26 mouse cellular contexts compared by ENCODE assay signal in genomic region chr16:30988225-30988624, GRCm38 (mm10).
DNase-seq lines count a peak whose midpoint lies in the region; ATAC-seq and TF ChIP-seq lines count a peak whose summit lies in the region.
"Had no signal": no experiment of that assay in that cellular context is flagged by ENCODE, and none has a peak within 500 bp of the region (broad histone marks: within the 10 kb centered on the region; RNA-seq: fewer than 3 reads in every experiment).

No protein-coding gene starts in this region.

- H3K9ac ChIP-seq in embryonic facial prominence, embryonic 14.5 days (ENCODE audit: low read depth, low read length): no peak overlapping the region
- no peak overlapping the region for H3K9ac ChIP-seq in kidney, embryonic 16.5 days (replicated peaks; ENCODE audit: low read length)
- H3K9ac ChIP-seq in liver, postnatal 0 days (replicated peaks): no peak overlapping the region
- no peak overlapping the region for H3K9ac ChIP-seq in CH12.LX (ENCODE audit: insufficient read depth, low read depth)
- H3K9ac ChIP-seq: embryonic facial prominence, embryonic 15.5 days; forebrain, embryonic 12.5 days; forebrain, postnatal 0 days; neural tube, embryonic 15.5 days had no signal

- no peak overlapping the region for H3K4me3 ChIP-seq in embryonic facial prominence, embryonic 14.5 days (ENCODE audit: low read depth, low read length)
- H3K4me3 ChIP-seq in embryonic facial prominence, embryonic 10.5 days: no peak overlapping the region
- no peak overlapping the region for H3K4me3 ChIP-seq in kidney, embryonic 16.5 days (ENCODE audit: low read length)
- H3K4me3 ChIP-seq in liver, postnatal 0 days (ENCODE audit: low read depth, low read length): no peak overlapping the region
- H3K4me3 ChIP-seq in CH12.LX (replicated peaks in 1 of 3; ENCODE audit: low read depth in 2 of 3, low read length in 2 of 3, poor library complexity in 1 of 3): no peak overlapping the region
- H3K4me3 ChIP-seq: embryonic facial prominence, embryonic 15.5 days; forebrain, embryonic 12.5 days; midbrain, embryonic 10.5 days; neural tube, embryonic 15.5 days had no signal

- no peaks in the 10 kb centered on the region for H3K79me2 ChIP-seq in CH12.LX (replicated peaks; ENCODE audit: control insufficient read depth, extremely low read depth, insufficient read depth, poor library complexity, severe bottlenecking)

- TF ChIP-seq POLR2A in CH12.LX (IDR thresholded peaks at IDR 0.05; ENCODE audit: low read depth, low read length): no peak

- 73% methylated on average over 6 of the region's 6 CpGs for WGBS in embryonic facial prominence, embryonic 14.5 days
- 87% methylated on average over 6 of the region's 6 CpGs for WGBS in embryonic facial prominence, embryonic 10.5 days
- WGBS in kidney, embryonic 16.5 days: 78% methylated on average over 6 of the region's 6 CpGs
- WGBS in liver, postnatal 0 days (ENCODE audit: insufficient replicate concordance): 67% methylated on average over 6 of the region's 6 CpGs

- no peak for TF ChIP-seq CTCF in liver, postnatal 0 days (IDR thresholded peaks at IDR 0.05; ENCODE audit: low read depth)
- no peak for TF ChIP-seq CTCF in CH12.LX (conservative IDR thresholded peaks at IDR 0.05 in 1 of 2, IDR thresholded peaks at IDR 0.05 in 1 of 2; ENCODE audit: low read depth in 2 of 2, low read length in 2 of 2)

- no peak overlapping the region for H3K4me2 ChIP-seq in embryonic facial prominence, embryonic 14.5 days (ENCODE audit: low read depth, low read length)
- H3K4me2 ChIP-seq in kidney, embryonic 16.5 days (replicated peaks; ENCODE audit: low read depth, low read length): no peak overlapping the region
- H3K4me2 ChIP-seq in liver, postnatal 0 days (ENCODE audit: low read depth, low read length): no peak overlapping the region
- H3K4me2 ChIP-seq in CH12.LX (ENCODE audit: insufficient read depth, low read depth, poor library complexity, severe bottlenecking): no peak overlapping the region
- H3K4me2 ChIP-seq: embryonic facial prominence, embryonic 15.5 days; forebrain, embryonic 12.5 days; liver, embryonic 11.5 days; neural tube, embryonic 15.5 days had no signal

- in situ Hi-C loops in CH12.LX (cut with MboI; ENCODE audit: low pct_ligation_motif_present, low pct_unique_long_range_greater_than_20kb, low sequenced_read_pairs): loop anchor here (5.0 kb wide), 1 partner anchor 79 kb away; no protein-coding TSS in a partner anchor

- H3K27me3 ChIP-seq in embryonic facial prominence, embryonic 14.5 days (replicated peaks; ENCODE audit: control insufficient read depth, insufficient read depth, low read length): no peaks in the 10 kb centered on the region
- H3K27me3 ChIP-seq in embryonic facial prominence, embryonic 10.5 days (replicated peaks; ENCODE audit: low read depth, poor library complexity, severe bottlenecking): no peaks in the 10 kb centered on the region
- H3K27me3 ChIP-seq in kidney, embryonic 16.5 days (ENCODE audit: insufficient read depth, low read length): no peaks in the 10 kb centered on the region
- no peaks in the 10 kb centered on the region for H3K27me3 ChIP-seq in liver, postnatal 0 days (ENCODE audit: insufficient read depth, low read length)
- H3K27me3 ChIP-seq in CH12.LX (replicated peaks): no peaks in the 10 kb centered on the region
- H3K27me3 ChIP-seq: embryonic facial prominence, embryonic 15.5 days; forebrain, embryonic 12.5 days; neural tube, embryonic 15.5 days had no signal

- dilution Hi-C loops in CH12.LX (cut with MboI; ENCODE audit: extremely low pct_ligation_motif_present, extremely low pct_unique_long_range_greater_than_20kb, low sequenced_read_pairs): no loop called here

- no peak overlapping the region for H3K27ac ChIP-seq in embryonic facial prominence, embryonic 14.5 days (replicated peaks; ENCODE audit: low read depth, low read length)
- H3K27ac ChIP-seq in embryonic facial prominence, embryonic 10.5 days (replicated peaks): no peak overlapping the region
- H3K27ac ChIP-seq in kidney, embryonic 16.5 days (ENCODE audit: low read length): no peak overlapping the region
- no peak overlapping the region for H3K27ac ChIP-seq in liver, postnatal 0 days (ENCODE audit: low read depth)
- no peak overlapping the region for H3K27ac ChIP-seq in CH12.LX (ENCODE audit: insufficient read depth, low read depth)
- H3K27ac ChIP-seq: embryonic facial prominence, embryonic 15.5 days; forebrain, embryonic 12.5 days; midbrain, embryonic 10.5 days; neural tube, embryonic 15.5 days had no signal

- peak; percentile 19 for DNase-seq in embryonic facial prominence, embryonic 14.5 days (ENCODE audit: low spot score)
- no peak for DNase-seq in embryonic facial prominence, embryonic 10.5 days (ENCODE audit: low spot score)
- peak; percentile 85 for DNase-seq in kidney, adult 9 months
- no peak for DNase-seq in liver, postnatal 0 days
- DNase-seq in liver (no peak), CH12.LX (ENCODE audit: extremely low read depth) (no peak)
- DNase-seq in left cerebral cortex, postnatal 14 days (ENCODE audit: low spot score in 2 of 2): no peak
- DNase-seq: adrenal gland, postnatal 36 days; cerebellum, adult 18-20 months; cerebellum, postnatal 10 days; forebrain, postnatal 0 days; gastrocnemius, postnatal 10 days; left cerebral cortex, postnatal 4 days; lung, adult 18-20 months; lung, postnatal 4 days; retina, postnatal 1 day; right cerebral cortex, postnatal 14 days; thymus, postnatal 4 days had no signal

- H3K4me1 ChIP-seq in embryonic facial prominence, embryonic 14.5 days (ENCODE audit: control insufficient read depth, insufficient read depth, low read length): peaks cover 9% of the 10 kb centered on the region
- H3K4me1 ChIP-seq in embryonic facial prominence, embryonic 10.5 days: peaks cover 20% of the 10 kb centered on the region
- peaks cover 22% of the 10 kb centered on the region for H3K4me1 ChIP-seq in kidney, embryonic 16.5 days (ENCODE audit: insufficient read depth, low read length)
- no peaks in the 10 kb centered on the region for H3K4me1 ChIP-seq in liver, postnatal 0 days (ENCODE audit: insufficient read depth)
- peaks cover 10 to 57% of the 10 kb centered on the region in 2 experiments for H3K4me1 ChIP-seq in CH12.LX (ENCODE audit: control insufficient read depth in 1 of 2, insufficient read depth in 2 of 2)

- TF ChIP-seq EP300 in liver, postnatal 0 days (IDR thresholded peaks at IDR 0.05; ENCODE audit: low read depth): no peak
- TF ChIP-seq EP300 in CH12.LX (IDR thresholded peaks at IDR 0.05; ENCODE audit: low read length): no peak

- no peaks in the 10 kb centered on the region for H3K36me3 ChIP-seq in embryonic facial prominence, embryonic 14.5 days (ENCODE audit: control insufficient read depth, insufficient read depth, low read length)
- no peaks in the 10 kb centered on the region for H3K36me3 ChIP-seq in embryonic facial prominence, embryonic 10.5 days (replicated peaks)
- H3K36me3 ChIP-seq in kidney, embryonic 16.5 days (ENCODE audit: insufficient read depth, low read length): no peaks in the 10 kb centered on the region
- no peaks in the 10 kb centered on the region for H3K36me3 ChIP-seq in liver, postnatal 0 days (replicated peaks; ENCODE audit: insufficient read depth, low read length)
- peaks cover 0 to 54% of the 10 kb centered on the region in 2 experiments for H3K36me3 ChIP-seq in CH12.LX (replicated peaks in 1 of 2; ENCODE audit: control insufficient read depth in 1 of 2, insufficient read depth in 1 of 2, low read length in 1 of 2)
- H3K36me3 ChIP-seq: embryonic facial prominence, embryonic 15.5 days; forebrain, embryonic 12.5 days; midbrain, embryonic 10.5 days; neural tube, embryonic 15.5 days had no signal

- intact Hi-C loops in left cerebral cortex, postnatal 14 days (cut with DNase I): no loop called here

- no peak for ATAC-seq in embryonic facial prominence, embryonic 14.5 days (ENCODE audit: low read depth)
- no peak for ATAC-seq in kidney, embryonic 16.5 days (ENCODE audit: low FRiP score, low TSS enrichment)
- 0 out of 2 replicates have a peak, but pooled peaks have one; percentile 13 for ATAC-seq in liver, postnatal 0 days
- ATAC-seq: forebrain, postnatal 0 days; hindbrain, embryonic 16.5 days; lung, postnatal 0 days had no signal

- no peak for TF ChIP-seq RAD21 in CH12.LX (IDR thresholded peaks at IDR 0.05; ENCODE audit: low read depth, low read length)

- H3K9me3 ChIP-seq in embryonic facial prominence, embryonic 14.5 days (ENCODE audit: control insufficient read depth, low read length): no peaks in the 10 kb centered on the region
- no peaks in the 10 kb centered on the region for H3K9me3 ChIP-seq in embryonic facial prominence, embryonic 10.5 days
- H3K9me3 ChIP-seq in kidney, embryonic 16.5 days (ENCODE audit: low read length): no peaks in the 10 kb centered on the region
- H3K9me3 ChIP-seq in liver, postnatal 0 days (ENCODE audit: low read length): no peaks in the 10 kb centered on the region
- H3K9me3 ChIP-seq in CH12.LX (replicated peaks; ENCODE audit: low read length): no peaks in the 10 kb centered on the region
- H3K9me3 ChIP-seq: embryonic facial prominence, embryonic 15.5 days; forebrain, embryonic 12.5 days; midbrain, embryonic 10.5 days; neural tube, embryonic 15.5 days had no signal

TF ChIP-seq in CH12.LX, 34 proteins besides CTCF, POLR2A, EP300 and RAD21:
- TF ChIP-seq BHLHE40 (IDR thresholded peaks at IDR 0.05; ENCODE audit: low read depth, low read length) (peak; percentile 60), NELFE (IDR thresholded peaks at IDR 0.05; ENCODE audit: low read depth, low read length) (no peak)

Comparison
In these comparisons a context has a peak if more than half of its experiments do, and no peak if none do; other contexts are left out.
1. DNase-seq: peak in embryonic facial prominence, embryonic 14.5 days (single experiment) and kidney, adult 9 months (single experiment); none in embryonic facial prominence, embryonic 10.5 days (single experiment), liver, postnatal 0 days (single experiment), liver (single experiment), CH12.LX (single experiment) and left cerebral cortex, postnatal 14 days (0 of 2).